Mouse (Mus musculus) T-cell, adult 2 months (primary cell): ENCODE measurements around the gene Slc5a11.

Source experiments
- DNase-seq: peaks from one replicate; pipeline ENCODE4 v3.0.0; 2022; ENCODE audit warnings: low spot score

Slc5a11 gene

GRCm38 (mm10) chr7:123214365-123215075 is at the start of gene Slc5a11:
TSS of gene Slc5a11 (plus strand) at chr7:123214780.
- DNase-seq, result no peak

DNA sequence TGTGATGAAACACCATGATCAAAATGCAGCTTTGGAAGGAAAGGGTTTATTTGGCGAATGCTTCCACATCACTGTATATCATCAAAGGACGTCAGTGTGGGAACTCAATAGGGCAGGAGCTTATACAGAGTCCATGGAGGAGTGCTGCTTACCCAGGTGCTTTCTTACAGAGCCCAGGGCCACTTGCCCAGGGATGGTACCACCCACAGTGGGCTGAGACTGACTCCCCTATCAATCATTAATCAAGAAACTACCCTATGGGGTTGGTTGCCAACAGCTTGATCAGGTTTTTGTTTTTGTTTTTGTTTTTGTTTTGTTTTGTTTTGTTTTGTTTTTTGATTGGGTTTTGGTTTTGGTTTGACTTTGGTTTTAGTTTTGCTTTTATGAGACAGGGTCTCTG is 47.1 kb upstream of the Slc5a11 start:
- DNase-seq, result no peak

DNA sequence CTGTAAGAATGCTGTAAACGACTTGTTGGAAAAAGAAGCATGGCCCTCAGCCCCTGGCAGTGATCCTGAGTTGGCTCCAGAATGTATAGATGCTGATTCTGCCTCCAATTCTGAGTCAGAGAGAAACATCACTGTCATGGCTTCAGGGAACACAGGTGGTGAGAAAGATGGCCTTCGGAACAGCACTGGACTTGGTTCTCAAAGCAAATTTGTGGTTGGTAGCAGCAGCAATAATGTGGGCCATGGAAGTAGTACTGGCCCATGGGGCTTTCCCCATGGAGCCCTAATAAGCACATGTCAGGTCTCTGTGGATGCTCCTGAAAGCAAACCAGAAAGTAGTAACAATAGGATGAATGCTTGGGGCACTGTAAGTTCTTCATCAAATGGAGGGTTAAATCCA is 45.0 kb upstream of the Slc5a11 start:
- no peak for DNase-seq

DNA sequence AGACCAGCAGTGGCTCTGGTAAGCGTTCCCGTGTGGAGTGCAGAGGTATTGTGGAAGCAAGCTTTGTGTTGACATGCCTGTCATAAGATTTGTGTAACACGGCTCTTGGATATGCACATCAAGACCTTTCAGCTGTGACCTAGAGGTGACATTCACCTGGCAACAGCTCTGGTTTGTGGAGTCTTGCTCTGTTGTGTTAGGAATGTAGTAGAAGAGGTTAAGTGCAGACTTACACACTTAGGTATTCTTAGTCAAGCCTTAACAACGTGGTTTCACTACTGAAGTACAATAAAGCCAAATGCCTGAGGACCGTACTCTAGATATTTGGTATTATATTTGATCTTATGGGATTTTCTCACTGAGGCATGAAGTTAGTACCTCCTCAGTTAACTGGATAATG is 42.5 kb upstream of the Slc5a11 start:
- DNase-seq, result no peak

- DNase-seq, result no peak
Measured at GRCm38 (mm10) chr7:123177215-123177614, 37.4 kb upstream of the Slc5a11 start.

GRCm38 (mm10) chr7:123181787-123182701 is 32.5 kb upstream of the Slc5a11 start:
- no peak for DNase-seq

DNA sequence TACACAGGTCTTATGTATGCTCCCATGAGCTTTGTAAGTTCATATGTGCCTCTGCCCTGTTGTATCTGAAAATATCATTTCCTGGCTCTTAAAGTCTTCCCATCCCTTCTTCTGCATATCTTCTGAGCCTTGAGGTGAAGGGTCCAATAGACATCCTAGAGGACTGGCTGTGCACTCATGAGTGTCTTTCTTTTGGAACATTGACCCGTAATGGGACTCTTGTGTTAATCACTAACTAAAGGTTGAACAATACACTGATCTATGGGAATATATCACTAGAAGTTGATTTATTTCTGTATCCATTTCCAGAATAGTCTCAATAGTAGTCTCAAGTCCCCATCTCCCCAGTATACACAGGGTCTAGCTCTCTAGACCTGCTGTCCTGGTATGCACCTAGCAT is 29.7 kb upstream of the Slc5a11 start:
- DNase-seq, result no peak

GRCm38 (mm10) chr7:123186463-123186862 is 28.1 kb upstream of the Slc5a11 start:
- DNase-seq, result no peak

DNA sequence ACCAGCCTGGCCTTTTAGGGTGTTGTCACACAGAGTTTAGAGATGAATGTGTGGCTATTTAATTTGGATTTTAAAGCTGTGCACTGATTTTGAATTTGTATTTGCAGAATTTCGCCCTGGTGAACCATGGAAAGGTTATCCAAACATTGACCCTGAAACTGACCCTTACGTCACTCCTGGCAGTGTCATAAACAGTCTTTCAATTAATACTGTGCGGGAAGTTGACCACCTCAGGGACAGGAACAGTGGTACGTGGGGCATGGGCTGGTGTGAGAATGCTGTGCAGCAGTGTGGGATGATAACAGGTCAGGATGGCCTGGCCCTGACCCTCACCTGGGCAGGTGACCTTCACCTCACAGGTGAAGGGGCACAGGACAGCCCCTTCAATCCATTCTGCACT is 27.3 kb upstream of the Slc5a11 start:
- DNase-seq, result no peak

DNA sequence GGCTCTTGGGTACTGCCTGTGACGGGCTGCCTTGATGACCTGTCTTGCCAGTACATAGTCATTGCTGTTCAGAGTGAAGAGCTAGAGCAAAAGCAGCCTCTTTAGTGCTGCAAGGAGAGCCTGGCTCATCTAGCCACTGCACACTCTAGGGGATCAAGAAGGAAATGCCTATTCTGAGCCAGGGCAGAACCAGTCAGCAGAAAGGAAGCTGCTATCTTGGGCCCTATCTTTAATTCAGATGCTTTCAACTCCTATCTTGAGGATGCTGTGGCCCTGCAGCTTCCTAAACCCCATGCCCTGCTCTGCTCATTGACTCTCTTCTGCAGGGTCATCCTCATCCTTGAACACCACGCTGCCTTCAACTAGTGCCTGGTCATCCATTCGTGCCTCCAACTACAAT is 26.1 kb upstream of the Slc5a11 start:
- DNase-seq, result no peak

DNA sequence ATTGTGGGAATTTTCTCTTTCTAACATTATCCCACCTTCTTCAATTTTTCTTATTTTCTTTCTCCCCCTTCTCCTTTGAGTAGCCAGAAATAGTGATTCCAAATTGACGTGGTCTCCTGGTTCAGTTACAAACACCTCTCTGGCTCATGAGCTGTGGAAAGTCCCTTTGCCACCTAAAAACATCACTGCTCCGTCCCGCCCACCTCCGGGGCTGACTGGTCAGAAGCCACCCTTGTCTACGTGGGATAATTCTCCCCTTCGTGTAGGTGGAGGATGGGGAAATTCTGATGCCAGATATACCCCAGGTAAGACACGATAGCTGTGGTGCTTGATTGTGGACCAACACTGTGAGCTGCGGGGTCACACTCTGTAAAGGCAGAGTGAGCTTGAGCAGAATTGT is 24.8 kb upstream of the Slc5a11 start:
- DNase-seq, result no peak

GRCm38 (mm10) chr7:123191731-123192130 is 22.8 kb upstream of the Slc5a11 start:
- no peak for DNase-seq

- no peak for DNase-seq
Measured at GRCm38 (mm10) chr7:123193201-123193600, 21.4 kb upstream of the Slc5a11 start.

- no peak for DNase-seq
Measured at GRCm38 (mm10) chr7:123194696-123195095, 19.9 kb upstream of the Slc5a11 start.

DNA sequence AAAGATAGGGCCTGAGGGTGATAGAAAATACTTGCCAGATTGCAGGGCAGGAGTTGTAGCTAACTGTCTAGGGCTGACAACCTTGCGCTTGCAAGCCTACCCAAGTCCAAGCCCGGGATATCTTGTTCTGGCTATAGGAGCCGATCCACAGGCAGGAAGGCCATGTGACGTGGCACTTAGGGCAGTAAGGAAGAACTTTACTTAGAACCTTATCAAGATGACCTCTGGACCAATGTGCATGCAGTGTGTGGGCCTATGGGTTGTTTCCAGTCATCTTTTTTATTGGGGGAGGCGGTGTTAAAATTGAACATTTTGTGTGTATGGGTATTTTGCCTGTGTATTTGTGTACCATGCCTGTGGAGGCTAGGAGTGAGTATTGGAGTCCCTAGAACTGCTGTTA is 18.1 kb upstream of the Slc5a11 start:
- DNase-seq, result no peak

DNA sequence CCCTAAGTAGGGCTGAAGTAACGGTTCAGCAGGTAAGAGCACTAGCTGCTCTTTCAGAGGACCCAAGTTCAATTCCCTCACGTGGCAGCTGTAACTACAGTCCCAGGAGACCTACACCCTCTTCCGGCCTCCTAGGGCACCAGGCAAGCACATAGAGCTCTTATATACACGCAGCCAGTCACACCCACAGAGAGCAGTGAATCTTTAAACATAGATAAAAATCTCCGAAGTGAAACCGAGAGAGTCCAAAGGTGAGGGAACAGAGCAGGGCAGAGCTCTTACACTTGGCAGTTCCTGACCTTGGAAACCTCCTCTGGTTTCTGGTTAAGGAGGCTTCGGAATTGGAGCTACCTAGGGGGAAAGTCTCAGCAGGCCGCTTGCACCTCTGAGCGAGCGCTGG is 15.9 kb upstream of the Slc5a11 start:
- DNase-seq, result no peak

DNA sequence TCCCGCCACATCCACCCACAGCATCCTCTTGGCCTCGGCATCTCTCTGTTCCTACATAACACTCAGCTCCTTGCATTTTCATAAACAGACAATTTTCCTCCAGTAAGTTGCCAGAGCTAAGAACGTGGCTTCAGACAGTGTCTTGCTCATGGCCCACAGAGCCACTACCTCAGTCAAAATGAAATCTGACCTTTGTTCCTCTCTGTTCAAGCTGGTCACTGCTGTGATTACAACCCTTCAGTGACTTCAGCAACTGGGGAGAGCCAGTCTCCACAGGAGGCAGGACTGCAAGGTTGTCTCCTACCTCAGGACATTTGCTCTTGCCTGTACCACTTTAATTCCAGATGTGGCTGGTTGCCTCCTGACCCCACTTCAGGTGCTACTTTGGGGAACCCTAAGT is 15.4 kb upstream of the Slc5a11 start:
- DNase-seq, result no peak

DNA sequence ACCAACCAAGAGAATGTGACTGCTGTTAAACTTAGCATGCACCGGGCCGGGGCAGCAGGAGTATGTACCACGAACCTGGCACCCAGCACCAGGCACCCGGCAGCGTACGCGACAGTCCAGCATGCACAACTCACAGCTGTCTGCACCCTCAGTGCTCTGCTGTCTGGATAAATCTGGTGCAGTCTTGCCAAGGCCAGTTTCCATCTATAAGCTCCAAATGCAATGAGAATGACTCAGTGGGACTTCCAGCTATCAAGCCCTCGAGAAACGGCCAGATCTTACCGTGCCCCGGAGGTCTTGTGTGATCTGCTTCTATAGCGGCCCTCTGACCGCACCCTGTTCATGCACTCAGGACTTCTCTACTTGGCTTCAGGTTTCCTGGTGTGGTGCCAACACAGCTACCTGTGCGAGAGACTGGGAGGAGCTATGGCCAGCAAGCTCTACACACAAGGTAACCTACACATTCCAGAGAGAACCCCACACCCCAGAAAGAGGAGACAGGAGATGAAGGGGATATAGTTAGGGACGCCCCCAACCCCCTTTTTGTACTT is 14.8 kb upstream of the Slc5a11 start:
- DNase-seq, result no peak

DNA sequence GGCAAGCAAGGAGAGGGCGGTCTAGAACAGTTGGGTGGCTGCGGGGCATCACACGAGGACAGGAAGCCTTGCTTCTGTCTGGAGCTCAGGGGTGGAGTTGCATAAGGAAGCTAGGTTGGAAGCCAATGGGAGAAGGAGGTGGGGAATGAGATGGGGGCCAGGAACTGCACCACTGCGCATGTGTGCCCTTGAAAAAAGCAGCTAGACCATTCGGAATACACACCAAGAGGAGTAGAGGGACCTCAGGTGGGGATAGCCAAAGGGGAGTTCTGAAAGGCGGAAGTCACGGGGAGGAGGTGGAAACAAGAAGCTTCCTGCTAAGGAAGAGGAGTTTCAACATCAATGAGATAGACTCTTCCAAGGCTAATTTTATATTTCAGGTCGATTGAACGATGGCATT is 13.9 kb upstream of the Slc5a11 start:
- no peak for DNase-seq

DNA sequence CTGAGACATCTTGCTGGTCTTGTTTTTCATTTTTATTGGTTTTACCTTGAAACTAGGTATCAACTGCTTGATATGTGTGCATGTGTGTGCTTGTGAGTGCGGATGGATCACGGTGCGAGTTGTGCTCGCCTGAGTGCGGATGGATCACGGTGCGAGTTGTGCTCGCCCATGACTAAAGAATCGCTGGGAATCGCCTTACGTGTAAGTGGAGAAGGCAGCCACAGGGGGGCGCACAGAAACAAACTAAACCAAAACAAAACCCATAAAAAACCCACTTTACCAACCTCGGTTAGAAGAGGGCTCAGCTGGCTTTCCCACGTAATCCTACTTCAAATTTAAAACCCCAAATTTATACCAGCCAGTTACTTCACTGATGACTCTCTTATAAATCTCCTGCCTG is 9.3 kb upstream of the Slc5a11 start:
- DNase-seq, result peak; percentile 22

DNA sequence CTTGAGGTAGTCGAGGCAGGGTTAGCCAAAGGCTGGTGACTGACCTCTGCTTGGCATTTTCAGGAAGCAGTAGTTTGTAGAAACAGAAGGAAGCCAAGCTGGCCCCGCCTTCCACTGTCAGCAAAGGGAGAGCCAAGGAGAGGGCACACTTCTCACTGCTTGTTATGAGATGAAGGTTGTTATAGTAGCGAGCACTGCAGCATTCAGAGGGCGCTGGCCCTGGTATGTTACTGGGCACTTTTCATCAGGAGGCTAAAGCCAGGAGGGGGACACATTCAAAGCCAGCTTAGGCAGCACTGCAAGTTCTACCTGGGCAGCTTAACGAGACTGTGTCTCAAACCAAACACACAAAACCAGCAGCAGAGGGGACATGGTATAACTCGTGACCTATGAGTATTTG is 7.0 kb upstream of the Slc5a11 start:
- DNase-seq, result no peak

DNA sequence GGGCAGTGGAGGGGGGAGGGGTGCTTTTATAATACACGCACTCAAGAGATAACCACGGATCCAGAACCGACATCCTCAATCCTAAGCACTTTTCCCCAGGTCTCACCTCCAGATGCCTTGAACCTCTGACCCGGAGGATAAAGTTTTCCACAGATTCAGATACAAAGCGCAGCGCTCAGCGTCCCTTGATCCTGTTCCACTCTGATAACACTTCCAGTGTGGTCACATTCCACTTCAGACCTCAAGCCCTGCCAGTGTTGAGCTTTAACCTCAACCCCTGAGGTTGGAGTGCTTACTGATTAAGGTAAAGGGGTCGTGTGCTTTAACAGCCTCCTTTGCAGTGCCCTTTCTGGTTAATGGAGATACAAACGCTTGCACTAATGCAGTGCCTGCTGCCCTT is 4.7 kb upstream of the Slc5a11 start:
- no peak for DNase-seq

DNA sequence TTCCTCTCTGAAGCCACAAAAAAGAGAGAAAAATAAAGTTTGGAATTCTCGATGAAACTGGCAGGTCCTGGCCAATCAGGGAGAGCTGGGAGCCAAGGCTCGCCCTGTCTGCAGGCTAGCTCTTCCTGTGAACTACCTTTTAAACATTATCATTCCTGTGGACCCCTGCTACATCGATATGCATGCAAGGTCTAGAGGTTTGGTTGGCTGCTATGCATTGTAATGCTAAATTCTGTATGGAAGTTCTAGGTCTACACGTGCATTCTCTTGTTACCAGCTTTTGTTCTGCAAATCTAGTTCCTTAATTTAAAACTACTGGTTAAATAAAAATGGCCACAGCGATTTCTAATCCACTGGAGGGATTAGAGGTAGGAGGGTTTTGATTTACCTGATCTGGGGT is 3.1 kb upstream of the Slc5a11 start:
- no peak for DNase-seq
